Mouse (Mus musculus) Patski (cell line): ENCODE measurements at regions not wholly inside any gene's neighbourhood (a gene's known extent, or its start where the extent isn't known, plus 50 kb on each side); places are given as distances from the start of the nearest gene placed in this dataset.

Experiments
- ATAC-seq: fragments of 100-300 bp; one replicate; pipeline ENCODE4 v1.8.0; 2021
- CTCF ChIA-PET: fragments of 350-600 bp; sonication (Branson Sonifier 250); formaldehyde crosslinking; loops from one replicate; lab custom pipeline; 2022; ENCODE audit warnings: inconsistent platforms; lab: Charles Lee
- POLR2A ChIA-PET: fragments of 350-600 bp; sonication (Branson Sonifier 250); formaldehyde crosslinking; loops from one replicate; lab custom pipeline; 2022; ENCODE audit warnings: antibody characterized with exemption, inconsistent platforms; lab: Charles Lee
- DNase-seq: peaks from one replicate; pipeline ENCODE4 v3.0.0-alpha.2; 2011; ENCODE audit warnings: low read depth, low spot score
- H3K27me3 ChIP-seq: fragments of 371-371 bp; one replicate; pipeline ENCODE4 v1.5.1; 2021
- CTCF ChIP-seq: fragments of 100-300 bp; IDR thresholded peaks from one replicate; pipeline ENCODE4 v1.5.1; 2021
- in situ Hi-C: fragments of 300-500 bp; cut with MboI; formaldehyde crosslinking; loops from 3 replicates; pipeline ENCODE4 v1.11.1; 2018; ENCODE audit warnings: low pct_unique_long_range_greater_than_20kb, mixed read lengths

- ATAC-seq (no peak), DNase-seq (no peak)
- POLR2A ChIA-PET = no interaction called here
- no peak for TF ChIP-seq CTCF
- in situ Hi-C loops = no loop called here
- CTCF ChIA-PET = no interaction called here
- H3K27me3 ChIP-seq = no peaks in the 10 kb centered on the region
These were observed 58.8 kb upstream of the L3mbtl3 start for GRCm38 (mm10) chr10:26434586-26434985.

- DNase-seq (no peak), ATAC-seq (no peak)
- in situ Hi-C loops = no loop called here
- H3K27me3 ChIP-seq = no peaks in the 10 kb centered on the region
- ChIA-PET CTCF (no interaction called here), POLR2A (no interaction called here)
- TF ChIP-seq CTCF = no peak
These were observed 64.9 kb upstream of the L3mbtl3 start for GRCm38 (mm10) chr10:26440720-26441119.

- peak; percentile 31 for ATAC-seq
- ChIA-PET POLR2A (no interaction called here), CTCF (no interaction called here)
- in situ Hi-C loops = no loop called here
- no peaks in the 10 kb centered on the region for H3K27me3 ChIP-seq
- no peak for DNase-seq
- TF ChIP-seq CTCF = no peak
These were observed 108.5 kb upstream of the L3mbtl3 start for GRCm38 (mm10) chr10:26484311-26484710.

- no peaks in the 10 kb centered on the region for H3K27me3 ChIP-seq
- no peak for TF ChIP-seq CTCF
- ChIA-PET POLR2A (no interaction called here), CTCF (interaction anchor here (1.6 kb wide), 1 partner anchor 28 kb away, joined by 3 read pairs; no protein-coding TSS in a partner anchor)
- in situ Hi-C loops = loop anchor here (10.0 kb wide), 2 partner anchors 193 to 403 kb away; no protein-coding TSS in a partner anchor
- DNase-seq (no peak), ATAC-seq (no peak)
These were observed 115.6 kb upstream of the L3mbtl3 start for GRCm38 (mm10) chr10:26491351-26491750.

- DNase-seq = no peak
- H3K27me3 ChIP-seq = no peaks in the 10 kb centered on the region
- no peak for ATAC-seq
- in situ Hi-C loops = loop anchor here (10.0 kb wide), 2 partner anchors 193 to 403 kb away; no protein-coding TSS in a partner anchor
- no peak for TF ChIP-seq CTCF
- ChIA-PET CTCF (interaction anchor here (1.6 kb wide), 1 partner anchor 28 kb away, joined by 3 read pairs; no protein-coding TSS in a partner anchor), POLR2A (no interaction called here)
These were observed 116.4 kb upstream of the L3mbtl3 start for GRCm38 (mm10) chr10:26492146-26492545.

GRCm38 (mm10) chr10:26492856-26493484, 117.2 kb upstream of the L3mbtl3 start:
- POLR2A ChIA-PET = no interaction called here
- H3K27me3 ChIP-seq = no peaks in the 10 kb centered on the region
- DNase-seq (no peak), ATAC-seq (no peak)
- CTCF ChIA-PET = interaction anchor here (1.5 to 1.6 kb wide), 2 partner anchors 27 to 219 kb away, joined by 3 read pairs; no protein-coding TSS in a partner anchor
- in situ Hi-C loops = loop anchor here (10.0 kb wide), 2 partner anchors 192 to 402 kb away; no protein-coding TSS in a partner anchor
- no peak for TF ChIP-seq CTCF

- ChIA-PET POLR2A (no interaction called here), CTCF (interaction anchor here (1.5 kb wide), 1 partner anchor 218 kb away, joined by 3 read pairs; no protein-coding TSS in a partner anchor)
- TF ChIP-seq CTCF = no peak
- in situ Hi-C loops = loop anchor here (10.0 kb wide), 2 partner anchors 191 to 401 kb away; no protein-coding TSS in a partner anchor
- no peak for ATAC-seq
- no peak for DNase-seq
- no peaks in the 10 kb centered on the region for H3K27me3 ChIP-seq
These were observed 118.0 kb upstream of the L3mbtl3 start for GRCm38 (mm10) chr10:26493801-26494200.

- POLR2A ChIA-PET = no interaction called here
- H3K27me3 ChIP-seq = no peaks in the 10 kb centered on the region
- ATAC-seq (peak; percentile 57), DNase-seq (peak; percentile 6)
- TF ChIP-seq CTCF = peak; percentile 82
- CTCF ChIA-PET = no interaction called here
- in situ Hi-C loops = loop anchor here (10.0 kb wide), 2 partner anchors 190 to 400 kb away; no protein-coding TSS in a partner anchor
These were observed 118.6 kb upstream of the L3mbtl3 start for GRCm38 (mm10) chr10:26494380-26494781.

GRCm38 (mm10) chr10:26500265-26500935, 124.6 kb upstream of the L3mbtl3 start:
- CTCF ChIA-PET = no interaction called here
- TF ChIP-seq CTCF = no peak
- DNase-seq (no peak), ATAC-seq (no peak)
- in situ Hi-C loops = no loop called here
- POLR2A ChIA-PET = no interaction called here
- H3K27me3 ChIP-seq = peaks cover 5% of the 10 kb centered on the region

GRCm38 (mm10) chr10:26520879-26521278, 145.1 kb upstream of the L3mbtl3 start:
- DNase-seq = no peak
- POLR2A ChIA-PET = no interaction called here
- ATAC-seq = no peak
- in situ Hi-C loops = no loop called here
- CTCF ChIA-PET = no interaction called here
- no peaks in the 10 kb centered on the region for H3K27me3 ChIP-seq
- no peak for TF ChIP-seq CTCF
